Mouse (Mus musculus) heart, postnatal 0 days (tissue): ENCODE measurements at regions not wholly inside any gene's neighbourhood (a gene's known extent, or its start where the extent isn't known, plus 50 kb on each side); places are given as distances from the start of the nearest gene placed in this dataset.

Experiments used
- CTCF ChIP-seq: IDR thresholded peaks from 2 replicates; pipeline ENCODE4 v1.5.1; 2016; ENCODE audit warnings: antibody characterized with exemption, control low read depth, low read depth
- EP300 ChIP-seq: IDR thresholded peaks from 2 replicates; pipeline ENCODE4 v1.6.1; 2016; ENCODE audit warnings: antibody characterized with exemption, low read depth

DNA sequence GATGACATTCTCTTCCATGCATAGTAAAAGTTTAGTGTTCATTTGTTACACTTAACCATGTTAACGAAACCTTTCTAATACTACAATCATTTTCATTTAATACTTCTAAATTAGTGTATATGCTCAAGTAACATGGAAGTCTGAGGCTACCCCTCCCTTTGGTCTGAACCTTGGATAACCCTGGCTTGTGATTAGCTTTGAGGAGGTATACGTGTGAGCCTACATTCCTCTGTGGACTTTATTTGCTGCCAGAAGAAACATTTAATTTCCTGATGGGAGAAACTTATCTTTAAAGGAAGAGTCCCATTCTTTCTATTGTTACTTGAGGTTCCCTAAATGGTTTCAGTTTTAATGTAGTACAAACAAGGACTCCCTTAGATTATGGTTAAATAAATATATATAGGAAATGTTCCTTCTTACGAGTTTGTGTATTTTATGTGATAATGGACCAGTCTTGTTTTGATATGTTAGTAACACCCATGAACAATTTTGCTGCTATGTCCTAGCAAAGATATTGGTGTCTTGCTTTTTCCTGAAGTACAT, 75.9 kb downstream of the Gm13691 start:
- no peak for TF ChIP-seq CTCF
- TF ChIP-seq EP300: no peak
